Mouse (Mus musculus) lung, postnatal 0 days (tissue): ENCODE results near the gene Vmn2r85. TPM values are rescaled to one million over a fixed set of nuclear protein-coding genes. Genes with fewer than 3 reads are reported as not detected.

Source experiments
- ATAC-seq: fragments of 200-750 bp; cut with Nextera tagmentation; 2 replicates; pipeline ENCODE4 v1.8.0; 2017; ENCODE audit warnings: moderate library complexity
- DNase-seq: peaks from one replicate; pipeline ENCODE4 v3.0.0-alpha.2; 2016; ENCODE audit warnings: low spot score
- H3K27ac ChIP-seq: fragments of 300-500 bp; sonication (generic); 2 replicates; pipeline ENCODE4 v1.5.1; 2014; ENCODE audit warnings: antibody characterized with exemption, mild to moderate bottlenecking, low read length, mixed read lengths
- H3K27me3 ChIP-seq: fragments of 300-500 bp; sonication (generic); replicated peaks from 2 replicates; pipeline ENCODE4 v1.6.1; 2014; ENCODE audit warnings: low read length, mixed read lengths; ENCODE audit not compliant: insufficient read depth
- H3K36me3 ChIP-seq: fragments of 300-500 bp; sonication (generic); 2 replicates; pipeline ENCODE4 v1.6.1; 2014; ENCODE audit warnings: low read length, mixed read lengths; ENCODE audit not compliant: insufficient read depth
- H3K4me1 ChIP-seq: fragments of 300-500 bp; sonication (generic); 2 replicates; pipeline ENCODE4 v1.6.1; 2014; ENCODE audit warnings: antibody characterized with exemption, low read depth, low read length, mixed read lengths; ENCODE audit not compliant: insufficient read depth
- H3K4me2 ChIP-seq: fragments of 300-500 bp; sonication (generic); replicated peaks from 2 replicates; pipeline ENCODE4 v1.6.1; 2014; ENCODE audit warnings: low read depth, mild to moderate bottlenecking, low read length, moderate library complexity, mixed read lengths
- H3K4me3 ChIP-seq: fragments of 300-500 bp; sonication (generic); 2 replicates; pipeline ENCODE4 v1.5.1; 2014; ENCODE audit warnings: low read depth, low read length
- H3K9ac ChIP-seq: fragments of 300-500 bp; sonication (generic); replicated peaks from 2 replicates; pipeline ENCODE4 v1.6.1; 2014; ENCODE audit warnings: low read depth, mild to moderate bottlenecking
- H3K9me3 ChIP-seq: fragments of 300-500 bp; sonication (generic); 2 replicates; pipeline ENCODE4 v1.6.1; 2016; ENCODE audit warnings: low read length, mixed read lengths
- CTCF ChIP-seq: IDR thresholded peaks from 2 replicates; pipeline ENCODE4 v1.5.1; 2016; ENCODE audit warnings: antibody characterized with exemption, mild to moderate bottlenecking
- EP300 ChIP-seq: IDR thresholded peaks from 2 replicates; pipeline ENCODE4 v1.6.1; 2016; ENCODE audit warnings: antibody characterized with exemption, mild to moderate bottlenecking, control low read depth
- polyA plus RNA-seq: library from polyadenylated mRNA; unstranded; fragments of >200 nt; fragmentation: Nextera tagmentation; extraction: Ambion mirVana; gene quantifications from 2 replicates; pipeline ENCODE4 v1.2.1, GENCODE M21; 2015

Gene Vmn2r85
- polyA plus RNA-seq, 1 experiment from 2014 or later: not detected

- ATAC-seq: no peak
- Histone ChIP-seq H3K4me2 (no peak overlapping the region), H3K27ac (no peak overlapping the region), H3K36me3 (no peaks in the 10 kb centered on the region), H3K27me3 (no peaks in the 10 kb centered on the region), H3K4me1 (no peaks in the 10 kb centered on the region), H3K4me3 (no peak overlapping the region), H3K9me3 (no peaks in the 10 kb centered on the region), H3K9ac (no peak overlapping the region)
- no peak for DNase-seq
- TF ChIP-seq EP300 (no peak), CTCF (no peak)
These were observed 61.1 kb downstream of the Vmn2r85 start for GRCm38 (mm10) chr10:130368384-130368783.

GRCm38 (mm10) chr10:130364766-130365165 is 64.7 kb downstream of the Vmn2r85 start:
- TF ChIP-seq EP300 (no peak), CTCF (no peak)
- Histone ChIP-seq H3K27ac (no peak overlapping the region), H3K9ac (no peak overlapping the region), H3K36me3 (no peaks in the 10 kb centered on the region), H3K27me3 (no peaks in the 10 kb centered on the region), H3K4me2 (no peak overlapping the region), H3K4me1 (no peaks in the 10 kb centered on the region), H3K9me3 (no peaks in the 10 kb centered on the region), H3K4me3 (no peak overlapping the region)
- DNase-seq (no peak), ATAC-seq (no peak)

Other genes starting within 250 kb of the Vmn2r85 start
- not detected in 2 replicates for gene Olfr826, start 245.5 kb downstream of the Vmn2r85 start, polyA plus RNA-seq
- not detected in 2 replicates for gene Olfr827, start 215.3 kb downstream of the Vmn2r85 start, polyA plus RNA-seq
- gene Neurod4, start 149.5 kb downstream of the Vmn2r85 start, polyA plus RNA-seq: not detected in 2 replicates
- 0.35 and 0.68 TPM in 2 replicates for gene Tespa1, start 106.8 kb downstream of the Vmn2r85 start, polyA plus RNA-seq
- not detected in 2 replicates for gene Vmn2r84, start 35.4 kb downstream of the Vmn2r85 start, polyA plus RNA-seq
- not detected in 2 replicates for gene Vmn2r86, start 26.3 kb upstream of the Vmn2r85 start, polyA plus RNA-seq
- not detected in 2 replicates for gene Vmn2r87, start 67.7 kb upstream of the Vmn2r85 start, polyA plus RNA-seq